Mouse (Mus musculus) v-Abl transformed pro-B cells (cell line): ENCODE data around the gene Atxn2l.

Source experiments
- in situ Hi-C, 2 experiments: fragments of 400-800 bp; cut with MboI; formaldehyde crosslinking; loops; one replicate each; pipeline ENCODE4 v1.15.1; 2025; ENCODE audit not compliant: unreplicated experiment in 2 of 2

The Atxn2l gene

GRCm38 (mm10) chr7:126503273-126503878 is at the start of gene Atxn2l:
Gene Atxn2l, minus strand, starts transcription at chr7:126503437.
- in situ Hi-C loops = no loop called here

GRCm38 (mm10) chr7:126545631-126546030 is 42.4 kb upstream of the Atxn2l start:
- in situ Hi-C loops = loop anchor here in 1 of 2 experiments (25.0 kb wide), 1 partner anchor 783 kb away; no protein-coding TSS in a partner anchor

GRCm38 (mm10) chr7:126541661-126542060 is 38.4 kb upstream of the Atxn2l start:
- in situ Hi-C loops = loop anchor here in 1 of 2 experiments (25.0 kb wide), 1 partner anchor 779 kb away; no protein-coding TSS in a partner anchor

DNA sequence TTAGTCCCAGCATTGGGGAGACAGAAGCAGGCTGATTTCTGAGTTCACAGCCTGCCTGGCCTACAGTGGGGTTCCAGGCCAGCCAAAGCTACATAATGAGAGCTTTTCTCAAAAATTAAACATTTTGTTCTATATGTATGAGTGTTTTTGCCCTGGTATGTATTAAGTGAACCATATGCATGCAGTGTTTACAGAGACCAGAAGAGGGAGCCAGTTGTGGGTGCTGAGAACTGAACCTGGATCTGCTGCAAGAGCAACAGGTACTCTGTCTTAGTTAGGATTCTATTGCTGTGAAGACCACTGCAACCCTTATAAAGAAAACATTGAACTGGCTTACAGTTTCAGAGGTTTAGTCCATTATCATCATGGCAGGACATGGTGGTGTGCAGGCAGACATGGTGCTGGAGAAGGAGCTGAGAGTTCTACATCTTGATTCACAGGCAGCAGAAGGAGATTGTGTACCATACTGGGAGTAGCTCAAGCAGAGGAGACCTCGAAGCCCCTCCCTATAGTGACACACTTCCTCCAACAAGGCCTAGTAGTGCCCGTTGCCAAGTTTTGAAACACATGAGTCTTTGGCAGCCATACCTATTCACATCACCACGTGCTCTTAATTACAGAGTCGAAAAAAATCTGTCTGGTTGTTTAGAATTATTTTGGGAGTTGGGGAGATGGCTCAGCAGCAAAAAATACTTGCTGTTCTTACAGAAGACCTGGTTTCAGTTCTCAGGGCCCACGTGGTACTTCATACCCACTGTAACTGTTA is 34.8 kb upstream of the Atxn2l start:
- in situ Hi-C loops = loop anchor here in 1 of 2 experiments (25.0 kb wide), 1 partner anchor 776 kb away; no protein-coding TSS in a partner anchor

DNA sequence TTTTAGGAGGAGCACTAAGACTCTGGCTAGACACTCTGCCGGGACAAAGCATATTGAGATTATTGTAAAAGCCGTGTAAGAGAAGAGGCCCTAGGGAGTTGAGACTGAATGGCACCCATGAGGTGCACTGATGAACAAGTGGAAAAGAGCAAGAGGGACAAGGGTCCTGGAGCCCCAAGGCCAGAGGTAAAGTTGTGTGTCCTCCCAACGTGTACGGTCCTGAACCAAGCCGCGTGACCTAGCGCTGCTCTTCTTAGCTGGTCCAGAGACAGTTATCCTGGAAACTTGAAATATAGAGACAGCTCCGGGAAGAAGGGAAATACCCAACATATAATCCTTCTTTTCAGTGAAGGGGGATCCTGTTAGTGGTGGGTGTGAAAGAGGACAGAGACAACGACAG is 33.2 kb upstream of the Atxn2l start:
- in situ Hi-C loops = loop anchor here in 1 of 2 experiments (25.0 kb wide), 1 partner anchor 774 kb away; no protein-coding TSS in a partner anchor

- in situ Hi-C loops = loop anchor here in 1 of 2 experiments (25.0 kb wide), 1 partner anchor 773 kb away; no protein-coding TSS in a partner anchor
These were observed 32.5 kb upstream of the Atxn2l start for GRCm38 (mm10) chr7:126535766-126536165.

DNA sequence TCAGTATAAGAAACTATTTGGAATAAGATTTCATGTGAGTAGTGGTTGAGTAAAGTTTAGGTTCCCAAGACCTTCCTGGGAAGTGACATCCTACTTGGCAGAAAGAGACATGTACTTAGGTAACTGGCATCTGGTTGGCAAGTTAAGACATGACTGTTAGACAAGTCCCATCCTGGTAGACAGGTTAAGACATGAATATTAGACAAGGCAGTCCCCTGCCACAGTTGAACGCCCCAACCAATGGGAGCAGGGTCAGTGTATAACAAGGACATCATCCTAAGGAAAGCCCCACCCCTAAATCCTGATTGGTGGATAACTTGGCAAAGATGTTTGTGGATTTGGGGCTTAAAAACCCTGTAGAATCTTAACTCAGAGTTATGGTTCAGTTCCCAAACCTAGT is 30.2 kb upstream of the Atxn2l start:
- in situ Hi-C loops = loop anchor here in 1 of 2 experiments (5.0 to 25.0 kb wide), 2 partner anchors 211 to 771 kb away; no protein-coding TSS in a partner anchor

- in situ Hi-C loops = loop anchor here (5.0 to 25.0 kb wide), 6 partner anchors 46 to 766 kb away; no protein-coding TSS in a partner anchor
These were observed 24.9 kb upstream of the Atxn2l start for GRCm38 (mm10) chr7:126528166-126528577.

DNA sequence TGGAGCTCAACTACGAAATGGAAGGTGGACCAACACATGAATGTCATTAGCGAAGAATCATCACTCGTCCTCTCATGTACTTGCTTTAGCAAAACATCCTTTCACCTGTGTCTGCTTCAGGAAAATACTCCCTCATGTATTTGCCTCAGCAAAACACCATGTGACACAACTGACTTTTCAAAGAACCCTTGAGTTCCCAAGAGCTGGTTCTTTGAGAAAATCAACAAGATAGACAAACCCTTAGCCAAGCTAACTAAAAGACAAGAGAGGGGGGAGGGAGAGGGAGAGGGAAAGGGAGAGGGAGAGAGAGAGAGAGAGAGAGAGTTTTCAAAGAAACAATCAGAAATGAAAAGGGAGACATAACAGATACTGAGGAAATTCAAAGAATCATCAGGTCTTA is 20.1 kb upstream of the Atxn2l start:
- in situ Hi-C loops = no loop called here

GRCm38 (mm10) chr7:126519513-126519912 is 16.3 kb upstream of the Atxn2l start:
- in situ Hi-C loops = no loop called here

GRCm38 (mm10) chr7:126518261-126518941 is 15.2 kb upstream of the Atxn2l start:
- in situ Hi-C loops = no loop called here

GRCm38 (mm10) chr7:126511287-126511686 is 8.1 kb upstream of the Atxn2l start:
- in situ Hi-C loops = no loop called here

DNA sequence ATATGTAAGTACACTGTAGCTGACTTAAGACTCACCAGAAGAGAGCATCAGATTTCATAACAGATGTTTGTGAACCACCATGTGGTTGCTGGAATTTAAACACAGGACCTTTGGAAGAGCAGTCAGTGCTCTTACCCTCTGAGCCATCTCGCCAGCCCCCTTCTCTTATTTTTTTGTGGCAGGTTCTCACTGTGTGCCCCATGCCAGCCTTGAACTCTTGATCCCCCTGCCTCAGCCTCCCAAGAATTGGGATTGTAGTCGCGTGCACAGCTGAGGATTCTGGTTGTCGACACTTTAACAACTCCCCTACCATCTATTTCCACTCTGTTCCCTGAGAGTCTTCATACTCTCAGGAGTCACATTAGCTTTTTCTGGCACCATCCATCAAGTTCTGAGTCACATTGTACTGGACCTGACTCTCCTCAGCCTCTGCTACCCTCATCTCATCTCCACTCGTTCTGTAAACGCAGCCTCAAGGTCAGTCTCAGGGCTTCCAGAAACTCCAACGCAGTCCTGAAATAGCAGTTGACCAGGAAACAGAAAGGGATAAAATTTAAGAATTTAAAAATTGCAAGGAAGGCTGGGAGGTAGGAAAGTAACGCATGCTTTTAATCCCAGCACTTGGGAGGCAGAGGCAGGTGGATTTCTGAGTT is 4.0 kb upstream of the Atxn2l start:
- in situ Hi-C loops = no loop called here

DNA sequence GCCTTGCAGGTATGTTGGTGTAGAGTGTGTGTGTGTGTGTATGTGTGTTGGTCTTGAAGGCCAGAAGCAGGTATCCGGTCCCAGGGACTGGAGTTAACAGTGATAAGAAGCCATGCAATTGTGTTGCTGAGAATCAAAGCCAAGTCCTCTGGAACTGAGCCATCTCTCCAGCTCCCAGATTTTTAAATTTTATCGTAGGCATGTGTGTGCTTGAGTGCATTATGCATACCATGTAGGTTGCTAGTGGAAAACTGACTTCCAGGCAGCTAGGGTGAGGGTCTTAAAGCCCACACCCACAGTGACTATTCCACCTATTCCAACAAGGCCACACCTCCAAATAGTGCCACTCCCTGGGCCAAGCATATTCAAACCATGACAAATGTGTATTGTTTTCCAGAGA is 1.7 kb upstream of the Atxn2l start:
- in situ Hi-C loops = no loop called here

DNA sequence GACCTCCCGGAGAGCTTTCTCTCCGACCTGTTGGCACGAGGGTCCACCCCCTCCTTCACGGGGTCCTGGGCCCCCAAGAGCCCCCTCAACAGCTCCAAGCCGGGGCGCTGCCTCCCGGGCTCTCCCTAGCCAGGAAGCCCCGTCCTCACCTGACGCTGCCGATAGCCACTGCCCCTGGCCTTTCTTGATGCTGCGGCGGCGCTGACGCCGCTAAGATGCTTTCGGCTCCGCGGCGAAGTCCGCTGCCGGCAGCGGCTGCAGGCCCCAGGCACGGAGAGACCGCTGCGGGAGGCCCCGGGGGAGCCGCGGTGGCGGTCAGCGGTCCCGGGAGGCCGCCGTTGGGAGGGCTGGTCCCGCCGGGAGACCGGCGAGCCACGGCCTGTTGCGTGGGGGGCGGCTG is 486 bp downstream of the Atxn2l start:
- in situ Hi-C loops = no loop called here

DNA sequence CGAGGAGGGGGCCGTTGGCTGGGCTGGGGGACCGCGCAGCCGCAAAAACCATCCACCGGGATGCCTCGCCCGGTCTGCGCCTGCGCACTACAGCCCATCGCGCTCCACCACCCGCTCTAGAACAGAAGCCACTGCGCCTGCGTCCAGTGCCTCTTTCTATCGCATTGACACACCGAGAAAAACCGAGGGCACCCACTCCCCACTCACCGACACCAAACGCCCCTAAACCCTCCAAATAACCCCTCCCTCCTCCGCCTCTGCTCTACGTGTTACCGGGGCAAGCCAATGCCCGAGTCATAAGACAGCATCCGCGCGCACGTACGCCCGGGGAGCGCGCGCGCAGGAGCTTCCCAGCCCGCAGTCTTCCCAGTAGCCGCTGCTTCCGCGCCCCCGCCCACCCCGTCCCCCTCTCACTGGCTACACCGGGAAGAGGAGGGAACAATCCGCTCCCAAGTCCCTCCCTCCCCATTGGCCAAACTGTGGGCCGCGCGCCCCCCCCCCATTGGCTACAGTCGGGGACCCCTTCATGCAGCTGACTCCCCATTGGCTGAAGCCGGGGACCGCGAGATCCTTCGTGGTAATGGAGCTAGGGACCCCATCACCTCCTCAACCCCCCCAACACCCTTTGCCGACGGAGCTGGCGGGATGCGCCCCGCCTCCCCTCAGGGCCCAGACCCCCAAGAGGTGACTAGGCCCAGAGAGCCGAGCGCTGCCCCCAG is 1.1 kb downstream of the Atxn2l start:
- in situ Hi-C loops = no loop called here

DNA sequence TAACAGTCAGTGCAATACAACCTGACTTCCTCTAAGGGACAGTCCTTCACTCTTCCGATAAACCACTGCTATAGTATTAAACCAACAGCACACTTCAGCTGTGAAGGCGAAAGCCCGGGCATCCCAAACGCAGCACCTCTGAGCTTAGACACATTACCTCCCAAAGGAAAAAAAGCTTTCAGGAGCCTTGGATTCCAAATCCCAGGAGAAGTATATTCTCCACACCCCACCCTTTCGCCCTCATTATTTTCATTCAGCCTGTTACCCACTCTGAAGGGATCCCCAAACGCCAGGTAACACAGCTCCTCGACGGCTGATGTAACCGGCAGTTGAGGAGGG is 1.6 kb downstream of the Atxn2l start:
- in situ Hi-C loops = no loop called here

GRCm38 (mm10) chr7:126499416-126499815 is 3.8 kb downstream of the Atxn2l start:
- in situ Hi-C loops = no loop called here

GRCm38 (mm10) chr7:126497966-126498365 is 5.3 kb downstream of the Atxn2l start:
- in situ Hi-C loops = no loop called here

GRCm38 (mm10) chr7:126496475-126496874 is 6.8 kb downstream of the Atxn2l start:
- in situ Hi-C loops = no loop called here
